Mouse (Mus musculus): ENCODE measurements around the gene Pnma1.

- TF ChIP-seq CTCF (IDR thresholded peaks at IDR 0.05; ENCODE audit: low read depth) (no peak), EP300 (optimal IDR thresholded peaks at IDR 0.05) (no peak)
Observed at GRCm38 (mm10) chr12:84192280-84192679, 44.0 kb upstream of the Pnma1 start.

Data from stomach, postnatal 0 days (tissue).